Mouse (Mus musculus) liver, postnatal 0 days (tissue): ENCODE data around the gene Tsg101. TPM values are rescaled to one million over a fixed set of nuclear protein-coding genes. Genes with fewer than 3 reads are reported as not detected.

Experiments
- ATAC-seq: fragments of 200-750 bp; cut with Nextera tagmentation; 2 replicates; pipeline ENCODE4 v1.8.0; 2017; ENCODE audit warnings: mild to moderate bottlenecking, moderate library complexity
- DNase-seq: peaks from one replicate; pipeline ENCODE4 v3.0.0-alpha.2; 2016
- H3K27ac ChIP-seq: fragments of 300-500 bp; sonication (generic); 2 replicates; pipeline ENCODE4 v1.5.1; 2014; ENCODE audit warnings: antibody characterized with exemption, moderate library complexity, mild to moderate bottlenecking, low read depth
- H3K27me3 ChIP-seq: fragments of 300-500 bp; sonication (generic); 2 replicates; pipeline ENCODE4 v1.6.1; 2014; ENCODE audit warnings: low read length, control low read depth, mixed read lengths; ENCODE audit not compliant: insufficient read depth
- H3K36me3 ChIP-seq: fragments of 300-500 bp; sonication (generic); replicated peaks from 2 replicates; pipeline ENCODE4 v1.6.1; 2014; ENCODE audit warnings: mild to moderate bottlenecking, control low read depth, low read length, moderate library complexity, mixed read lengths; ENCODE audit not compliant: insufficient read depth
- H3K4me1 ChIP-seq: fragments of 300-500 bp; sonication (generic); 2 replicates; pipeline ENCODE4 v1.6.1; 2014; ENCODE audit warnings: antibody characterized with exemption, mild to moderate bottlenecking, control low read depth; ENCODE audit not compliant: insufficient read depth
- H3K4me2 ChIP-seq: fragments of 300-500 bp; sonication (generic); 2 replicates; pipeline ENCODE4 v1.6.1; 2014; ENCODE audit warnings: low read depth, mild to moderate bottlenecking, low read length, moderate library complexity, mixed read lengths
- H3K4me3 ChIP-seq: fragments of 300-500 bp; sonication (generic); 2 replicates; pipeline ENCODE4 v1.5.1; 2014; ENCODE audit warnings: low read depth, low read length
- H3K9ac ChIP-seq: fragments of 300-500 bp; sonication (generic); replicated peaks from 2 replicates; pipeline ENCODE4 v1.6.1; 2014; ENCODE audit warnings: mild to moderate bottlenecking, moderate library complexity
- H3K9me3 ChIP-seq: fragments of 300-500 bp; sonication (generic); 2 replicates; pipeline ENCODE4 v1.6.1; 2016; ENCODE audit warnings: mild to moderate bottlenecking, control low read depth, low read length, mixed read lengths
- CTCF ChIP-seq: sonication (generic); IDR thresholded peaks from 2 replicates; pipeline ENCODE4 v1.5.1; 2016; ENCODE audit warnings: antibody characterized with exemption, low read depth
- EP300 ChIP-seq: IDR thresholded peaks from 2 replicates; pipeline ENCODE4 v1.6.1; 2016; ENCODE audit warnings: antibody characterized with exemption, low read depth, mild to moderate bottlenecking
- WGBS: fragments of 180-500 bp; shearing (Covaris S2); extraction: QIAGEN DNeasy Blood & Tissue Kit; methylation state at CpG from one replicate; pipeline ENCODE4 v1.1.7; 2014; ENCODE audit not compliant: insufficient replicate concordance; 5-methylcytosine and 5-hydroxymethylcytosine counted together
- polyA plus RNA-seq: library from polyadenylated mRNA; unstranded; fragments of >200 nt; fragmentation: Nextera tagmentation; extraction: Ambion mirVana; gene quantifications from 2 replicates; pipeline ENCODE4 v1.2.1, GENCODE M21; 2015

The Tsg101 gene
- polyA plus RNA-seq, 1 experiment from 2014 or later = 61.2 TPM

GRCm38 (mm10) chr7:46880992-46881391 lies 38.8 kb downstream of the Tsg101 start:
- no peaks in the 10 kb centered on the region; the same call in none of the 2 replicates for H3K4me1 ChIP-seq
- H3K4me3 ChIP-seq = no peak overlapping the region
- ATAC-seq (no peak), DNase-seq (no peak)
- H3K9me3 ChIP-seq = no peaks in the 10 kb centered on the region
- H3K27me3 ChIP-seq = no peaks in the 10 kb centered on the region
- no peak for TF ChIP-seq CTCF
- TF ChIP-seq EP300 = no peak
- no peak overlapping the region for H3K9ac ChIP-seq
- no peak overlapping the region for H3K4me2 ChIP-seq
- WGBS = 52% methylated on average over 2 of the region's 2 CpGs
- peaks cover 4% of the 10 kb centered on the region; the same call in 1 of the 2 replicates for H3K36me3 ChIP-seq
- H3K27ac ChIP-seq = no peak overlapping the region

DNA sequence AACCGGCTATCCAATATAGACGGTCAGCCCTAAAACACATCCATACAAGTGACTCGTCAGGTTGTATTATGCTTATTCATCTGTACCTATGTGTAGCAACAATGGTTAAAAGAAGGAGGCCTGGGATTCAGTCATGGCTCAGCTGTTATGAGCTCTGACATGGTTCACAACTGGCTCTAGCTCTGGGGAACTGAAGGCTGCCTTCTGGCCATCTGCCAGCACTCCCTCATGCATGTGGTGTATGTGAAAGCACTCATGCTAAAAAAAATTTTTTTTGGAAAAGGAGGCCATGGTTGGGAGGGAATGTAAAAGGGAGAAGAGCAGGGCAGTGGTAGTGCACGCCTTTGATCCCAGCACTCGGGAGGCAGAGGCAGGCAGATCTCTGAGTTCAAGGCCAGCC lies 39.9 kb downstream of the Tsg101 start:
- 0 out of 2 replicates have a peak, but pooled peaks cover 1% of the 10 kb centered on the region for H3K36me3 ChIP-seq
- no peaks in the 10 kb centered on the region for H3K27me3 ChIP-seq
- no peak overlapping the region for H3K4me3 ChIP-seq
- TF ChIP-seq EP300 (no peak), CTCF (no peak)
- DNase-seq (no peak), ATAC-seq (no peak)
- no peaks in the 10 kb centered on the region; the same call in none of the 2 replicates for H3K4me1 ChIP-seq
- WGBS = 79% methylated on average over 5 of the region's 5 CpGs
- no peak overlapping the region for H3K4me2 ChIP-seq
- H3K9me3 ChIP-seq = no peaks in the 10 kb centered on the region
- no peak overlapping the region for H3K27ac ChIP-seq
- no peak overlapping the region for H3K9ac ChIP-seq

- no peaks in the 10 kb centered on the region for H3K36me3 ChIP-seq
- no peak overlapping the region for H3K4me3 ChIP-seq
- H3K9me3 ChIP-seq = no peaks in the 10 kb centered on the region
- ATAC-seq = no peak
- no peaks in the 10 kb centered on the region; the same call in none of the 2 replicates for H3K4me1 ChIP-seq
- WGBS = 43% methylated on average over 6 of the region's 6 CpGs
- H3K27ac ChIP-seq = no peak overlapping the region
- H3K4me2 ChIP-seq = no peak overlapping the region
- DNase-seq = no peak
- no peaks in the 10 kb centered on the region for H3K27me3 ChIP-seq
- no peak overlapping the region for H3K9ac ChIP-seq
- no peak for TF ChIP-seq EP300
- no peak for TF ChIP-seq CTCF
Observed at GRCm38 (mm10) chr7:46877255-46877654, 42.5 kb downstream of the Tsg101 start.

- TF ChIP-seq CTCF (no peak), EP300 (no peak)
- Histone ChIP-seq H3K9ac (no peak overlapping the region), H3K27ac (no peak overlapping the region), H3K9me3 (no peaks in the 10 kb centered on the region), H3K4me2 (no peak overlapping the region), H3K36me3 (no peaks in the 10 kb centered on the region), H3K4me3 (no peak overlapping the region), H3K27me3 (no peaks in the 10 kb centered on the region), H3K4me1 (no peaks in the 10 kb centered on the region; the same call in none of the 2 replicates)
- ATAC-seq (no peak), DNase-seq (no peak)
- WGBS = 54% methylated on average over 4 of the region's 4 CpGs
Observed at GRCm38 (mm10) chr7:46876841-46877240, 42.9 kb downstream of the Tsg101 start.

- DNase-seq (no peak), ATAC-seq (no peak)
- Histone ChIP-seq H3K27me3 (no peaks in the 10 kb centered on the region), H3K9ac (no peak overlapping the region), H3K4me3 (no peak overlapping the region), H3K9me3 (no peaks in the 10 kb centered on the region), H3K4me2 (no peak overlapping the region), H3K27ac (no peak overlapping the region), H3K4me1 (no peaks in the 10 kb centered on the region), H3K36me3 (no peaks in the 10 kb centered on the region)
- WGBS = 38% methylated on average over 4 of the region's 4 CpGs
- TF ChIP-seq CTCF (no peak), EP300 (no peak)
Observed at GRCm38 (mm10) chr7:46871988-46872387, 47.8 kb downstream of the Tsg101 start.

DNA sequence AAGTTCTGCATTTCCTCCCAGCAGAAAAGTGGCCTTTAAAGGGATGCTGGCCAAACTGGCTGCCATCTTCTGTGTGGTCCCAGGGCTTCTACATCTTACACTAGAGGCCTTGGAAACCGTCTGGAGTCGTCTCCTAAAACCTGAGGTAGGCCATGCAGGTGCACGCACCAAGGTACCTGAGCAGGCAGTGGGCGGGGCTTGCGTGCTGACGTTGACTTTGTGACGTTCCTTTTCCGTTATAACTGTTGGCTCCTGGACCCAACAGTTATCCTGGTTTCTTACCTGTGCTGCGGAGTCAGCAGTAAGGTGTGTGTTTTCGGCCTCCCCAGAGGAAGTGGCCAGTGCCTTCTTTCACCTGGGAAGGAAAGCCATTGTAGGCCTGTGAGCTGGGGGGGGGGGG lies 58.8 kb downstream of the Tsg101 start, which contains the start of gene Ldhc:
Gene Ldhc, plus strand, starts transcription at position 208 of the 400 bp plus-strand sequence.
- WGBS = 55% methylated on average over 10 of the region's 10 CpGs

More for the DNA sequence above, 58.8 kb downstream of the Tsg101 start, which contains the start of gene Ldhc:
- Histone ChIP-seq H3K27me3 (no peaks in the 10 kb centered on the region), H3K4me3 (no peak within 1 kb of the TSS), H3K4me1 (no peaks in the 10 kb centered on the region), H3K9ac (no peak within 1 kb of the TSS), H3K9me3 (no peaks in the 10 kb centered on the region), H3K36me3 (peaks cover 3% of the 10 kb centered on the region), H3K27ac (no peak within 1 kb of the TSS), H3K4me2 (no peak within 1 kb of the TSS)
- TF ChIP-seq CTCF = no peak
- no peak for TF ChIP-seq EP300
- ATAC-seq (no peak), DNase-seq (no peak)
